Mouse (Mus musculus) kidney, postnatal 14 days (tissue): ENCODE results near the gene Ddx19b.
"Not testable (repeated sequence)": the region's sequence is repeated elsewhere in the genome, so short reads cannot be mapped to it uniquely, and the experiment has no call there.

ENCODE experiments used
- DNase-seq: peaks from one replicate; pipeline ENCODE4 v3.0.0; 2022; ENCODE audit warnings: mixed read lengths

Gene Ddx19b

GRCm38 (mm10) chr8:111033482-111034215 is 2.1 kb upstream of the Ddx19b start:
- peak; percentile 99 for DNase-seq

- no peak for DNase-seq
Observed at GRCm38 (mm10) chr8:111032916-111033315, 1.4 kb upstream of the Ddx19b start, which contains the start of gene Aars. Gene Aars, plus strand, starts transcription at chr8:111033144.

- DNase-seq: no peak
Observed at GRCm38 (mm10) chr8:111030045-111030444, 1.5 kb downstream of the Ddx19b start.

GRCm38 (mm10) chr8:111029589-111029988 is 2.0 kb downstream of the Ddx19b start:
- no peak for DNase-seq

GRCm38 (mm10) chr8:111027391-111027937 is 4.1 kb downstream of the Ddx19b start:
- DNase-seq: peak; percentile 92

GRCm38 (mm10) chr8:111026609-111027008 is 4.9 kb downstream of the Ddx19b start:
- DNase-seq: not testable (repeated sequence)

GRCm38 (mm10) chr8:111010230-111010991 is 21.1 kb downstream of the Ddx19b start:
- DNase-seq: not testable (repeated sequence)

GRCm38 (mm10) chr8:110997547-110998531 is 33.7 kb downstream of the Ddx19b start, which contains the start of gene Ddx19a:
Gene Ddx19a, minus strand, starts transcription at chr8:110997800.
- peak; percentile 91 for DNase-seq

- no peak for DNase-seq
Observed at GRCm38 (mm10) chr8:110996641-110997430, 34.7 kb downstream of the Ddx19b start.

GRCm38 (mm10) chr8:110990017-110990416 is 41.5 kb downstream of the Ddx19b start:
- DNase-seq: no peak

GRCm38 (mm10) chr8:110987805-110988744 is 43.5 kb downstream of the Ddx19b start:
- no peak for DNase-seq

GRCm38 (mm10) chr8:110981304-110981703 is 50.2 kb downstream of the Ddx19b start:
- DNase-seq: no peak

- not testable (repeated sequence) for DNase-seq
Observed at GRCm38 (mm10) chr8:110977987-110978386, 53.6 kb downstream of the Ddx19b start.

GRCm38 (mm10) chr8:110976532-110976931 is 55.0 kb downstream of the Ddx19b start:
- not testable (repeated sequence) for DNase-seq

- DNase-seq: peak; percentile 93
Observed at GRCm38 (mm10) chr8:110969910-110970770, 61.4 kb downstream of the Ddx19b start.

- no peak for DNase-seq
Observed at GRCm38 (mm10) chr8:110967326-110967725, 64.2 kb downstream of the Ddx19b start.

GRCm38 (mm10) chr8:110966586-110966985 is 65.0 kb downstream of the Ddx19b start:
- peak; percentile 65 for DNase-seq

- DNase-seq: peak; percentile 89
Observed at GRCm38 (mm10) chr8:110965594-110965993, 66.0 kb downstream of the Ddx19b start.

GRCm38 (mm10) chr8:110964666-110965065 is 66.9 kb downstream of the Ddx19b start:
- no peak for DNase-seq
